Mouse (Mus musculus): ENCODE data around the gene Isca2. TPM values are rescaled to one million over a fixed set of nuclear protein-coding genes. Genes with fewer than 3 reads are reported as not detected.

Gene Isca2
- polyA plus RNA-seq, 1 experiment from 2014 or later = 105 TPM

- DNase-seq (ENCODE audit: low spot score) (no peak), ATAC-seq (no peak)
- Histone ChIP-seq H3K9me3 (ENCODE audit: low read length) (no peaks in the 10 kb centered on the region), H3K4me2 (replicated peaks; ENCODE audit: low read depth, low read length) (no peak overlapping the region), H3K4me1 (ENCODE audit: insufficient read depth, low read depth, low read length) (no peaks in the 10 kb centered on the region), H3K4me3 (ENCODE audit: low read depth, low read length) (no peak overlapping the region), H3K27ac (ENCODE audit: low read length) (no peak overlapping the region), H3K36me3 (ENCODE audit: insufficient read depth, low read length) (no peaks in the 10 kb centered on the region), H3K9ac (replicated peaks; ENCODE audit: low read depth) (no peak overlapping the region), H3K27me3 (replicated peaks; ENCODE audit: insufficient read depth, low read length) (no peaks in the 10 kb centered on the region)
- WGBS = 79% methylated on average over 10 of the region's 10 CpGs
- TF ChIP-seq EP300 (IDR thresholded peaks at IDR 0.05) = no peak
- TF ChIP-seq CTCF (IDR thresholded peaks at IDR 0.05) = no peak
These were observed 29.6 kb upstream of the Isca2 start for GRCm38 (mm10) chr12:84743496-84743895.

- no peaks in the 10 kb centered on the region for H3K9me3 ChIP-seq (ENCODE audit: low read length)
- 46% methylated on average over 4 of the region's 4 CpGs for WGBS
- no peak overlapping the region for H3K4me2 ChIP-seq (replicated peaks; ENCODE audit: low read depth, low read length)
These were observed 27.4 kb upstream of the Isca2 start for GRCm38 (mm10) chr12:84745700-84746099.

GRCm38 (mm10) chr12:84748134-84748533 is 24.9 kb upstream of the Isca2 start:
- Histone ChIP-seq H3K4me1 (ENCODE audit: insufficient read depth, low read depth, low read length) (no peaks in the 10 kb centered on the region), H3K9me3 (ENCODE audit: low read length) (no peaks in the 10 kb centered on the region), H3K4me3 (ENCODE audit: low read depth, low read length) (no peak overlapping the region), H3K9ac (replicated peaks; ENCODE audit: low read depth) (no peak overlapping the region), H3K36me3 (ENCODE audit: insufficient read depth, low read length) (no peaks in the 10 kb centered on the region), H3K27ac (ENCODE audit: low read length) (no peak overlapping the region), H3K27me3 (replicated peaks; ENCODE audit: insufficient read depth, low read length) (no peaks in the 10 kb centered on the region), H3K4me2 (replicated peaks; ENCODE audit: low read depth, low read length) (no peak overlapping the region)
- WGBS = 56% methylated on average over 3 of the region's 3 CpGs
- TF ChIP-seq EP300 (IDR thresholded peaks at IDR 0.05) (no peak), CTCF (IDR thresholded peaks at IDR 0.05) (no peak)
- DNase-seq (ENCODE audit: low spot score) (peak; percentile 54), ATAC-seq (no peak)

More at GRCm38 (mm10) chr12:84745700-84746099, 27.4 kb upstream of the Isca2 start:
- H3K36me3 ChIP-seq (ENCODE audit: insufficient read depth, low read length) = no peaks in the 10 kb centered on the region
- no peaks in the 10 kb centered on the region for H3K27me3 ChIP-seq (replicated peaks; ENCODE audit: insufficient read depth, low read length)
- DNase-seq (ENCODE audit: low spot score) = peak; percentile 63
- H3K27ac ChIP-seq (ENCODE audit: low read length) = no peak overlapping the region
- no peak overlapping the region for H3K4me3 ChIP-seq (ENCODE audit: low read depth, low read length)
- peak; percentile 57 for ATAC-seq
- no peaks in the 10 kb centered on the region for H3K4me1 ChIP-seq (ENCODE audit: insufficient read depth, low read depth, low read length)
- no peak for TF ChIP-seq EP300 (IDR thresholded peaks at IDR 0.05)
- no peak for TF ChIP-seq CTCF (IDR thresholded peaks at IDR 0.05)
- no peak overlapping the region for H3K9ac ChIP-seq (replicated peaks; ENCODE audit: low read depth)

DNA sequence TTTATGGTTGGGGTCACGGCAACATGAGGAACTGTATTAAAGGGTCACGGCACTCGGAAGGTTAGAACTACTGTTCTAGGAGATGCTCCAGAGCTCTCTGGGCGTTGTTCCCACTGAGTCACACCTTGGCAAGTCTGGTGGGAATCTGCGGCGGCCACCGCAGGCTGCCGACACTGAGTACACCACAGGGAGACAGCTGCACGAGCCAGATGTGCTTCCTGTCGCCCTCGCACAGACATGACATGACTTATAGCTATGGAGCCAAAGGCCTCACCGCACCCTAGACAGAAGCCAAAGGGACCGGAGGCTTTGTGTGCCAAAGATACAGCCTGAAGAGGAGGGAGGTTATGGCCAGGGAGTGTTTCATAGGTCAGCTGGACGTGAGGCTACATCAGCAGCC is 22.4 kb upstream of the Isca2 start:
- no peaks in the 10 kb centered on the region for H3K9me3 ChIP-seq (ENCODE audit: low read length)
- WGBS = 48% methylated on average over 14 of the region's 14 CpGs
- H3K9ac ChIP-seq (replicated peaks; ENCODE audit: low read depth) = no peak overlapping the region
- no peak overlapping the region for H3K27ac ChIP-seq (ENCODE audit: low read length)
- H3K36me3 ChIP-seq (ENCODE audit: insufficient read depth, low read length) = 0 out of 2 replicates have a peak, but pooled peaks cover 2% of the 10 kb centered on the region
- no peaks in the 10 kb centered on the region for H3K4me1 ChIP-seq (ENCODE audit: insufficient read depth, low read depth, low read length)
- no peak overlapping the region for H3K4me2 ChIP-seq (replicated peaks; ENCODE audit: low read depth, low read length)
- no peaks in the 10 kb centered on the region for H3K27me3 ChIP-seq (replicated peaks; ENCODE audit: insufficient read depth, low read length)
- no peak for DNase-seq (ENCODE audit: low spot score)
- H3K4me3 ChIP-seq (ENCODE audit: low read depth, low read length) = no peak overlapping the region
- TF ChIP-seq EP300 (IDR thresholded peaks at IDR 0.05) (no peak), CTCF (IDR thresholded peaks at IDR 0.05) (no peak)
- no peak for ATAC-seq

DNA sequence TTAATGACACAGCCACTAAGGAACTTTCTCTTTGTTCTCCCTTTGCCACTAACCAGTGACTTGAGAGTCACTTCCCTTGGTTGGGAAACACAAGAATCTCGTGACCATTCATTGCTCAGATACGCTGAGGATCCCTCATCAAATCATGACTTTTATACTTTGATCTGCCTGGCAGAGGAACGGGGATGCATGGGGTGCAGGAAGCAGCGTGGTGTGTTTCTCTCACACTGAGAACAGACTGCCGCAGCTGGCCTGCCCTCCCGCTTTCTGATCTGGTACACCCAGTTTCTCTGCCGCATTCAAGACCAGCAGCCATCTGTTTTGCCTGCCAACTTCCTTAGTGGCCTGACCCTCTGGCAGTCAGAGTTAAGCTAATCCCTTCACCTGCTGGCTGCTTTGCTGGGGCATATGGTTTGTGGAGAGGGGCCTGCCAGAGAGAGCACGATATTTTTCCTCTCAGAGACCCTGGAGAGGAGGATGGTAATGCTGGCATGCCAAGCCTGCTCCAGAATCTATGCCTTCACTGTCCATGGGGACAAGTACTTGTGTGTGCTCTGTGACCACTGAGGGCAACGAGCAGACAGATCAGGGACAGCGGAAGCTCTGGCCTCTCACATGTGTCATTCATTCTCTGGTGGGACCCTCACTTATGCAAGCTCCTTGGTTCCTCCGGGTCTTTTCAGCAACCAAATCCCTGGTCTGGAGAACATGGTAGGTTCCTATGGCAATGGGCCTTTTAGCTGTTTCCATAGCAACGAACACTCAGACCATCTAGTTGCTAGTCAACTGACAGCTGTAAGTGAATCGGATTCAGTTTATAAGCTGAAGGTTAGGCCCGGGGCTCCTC is 20.7 kb upstream of the Isca2 start:
- Histone ChIP-seq H3K4me2 (replicated peaks; ENCODE audit: low read depth, low read length) (no peak overlapping the region), H3K36me3 (ENCODE audit: insufficient read depth, low read length) (peaks cover 14% of the 10 kb centered on the region; the same call in 1 of the 2 replicates), H3K9me3 (ENCODE audit: low read length) (no peaks in the 10 kb centered on the region), H3K27me3 (replicated peaks; ENCODE audit: insufficient read depth, low read length) (no peaks in the 10 kb centered on the region), H3K4me3 (ENCODE audit: low read depth, low read length) (no peak overlapping the region), H3K4me1 (ENCODE audit: insufficient read depth, low read depth, low read length) (no peaks in the 10 kb centered on the region), H3K27ac (ENCODE audit: low read length) (no peak overlapping the region), H3K9ac (replicated peaks; ENCODE audit: low read depth) (no peak overlapping the region)
- ATAC-seq = no peak
- no peak for TF ChIP-seq CTCF (IDR thresholded peaks at IDR 0.05)
- TF ChIP-seq EP300 (IDR thresholded peaks at IDR 0.05) = no peak
- 39% methylated on average over 14 of the region's 14 CpGs for WGBS
- peak; percentile 44 for DNase-seq (ENCODE audit: low spot score)

DNA sequence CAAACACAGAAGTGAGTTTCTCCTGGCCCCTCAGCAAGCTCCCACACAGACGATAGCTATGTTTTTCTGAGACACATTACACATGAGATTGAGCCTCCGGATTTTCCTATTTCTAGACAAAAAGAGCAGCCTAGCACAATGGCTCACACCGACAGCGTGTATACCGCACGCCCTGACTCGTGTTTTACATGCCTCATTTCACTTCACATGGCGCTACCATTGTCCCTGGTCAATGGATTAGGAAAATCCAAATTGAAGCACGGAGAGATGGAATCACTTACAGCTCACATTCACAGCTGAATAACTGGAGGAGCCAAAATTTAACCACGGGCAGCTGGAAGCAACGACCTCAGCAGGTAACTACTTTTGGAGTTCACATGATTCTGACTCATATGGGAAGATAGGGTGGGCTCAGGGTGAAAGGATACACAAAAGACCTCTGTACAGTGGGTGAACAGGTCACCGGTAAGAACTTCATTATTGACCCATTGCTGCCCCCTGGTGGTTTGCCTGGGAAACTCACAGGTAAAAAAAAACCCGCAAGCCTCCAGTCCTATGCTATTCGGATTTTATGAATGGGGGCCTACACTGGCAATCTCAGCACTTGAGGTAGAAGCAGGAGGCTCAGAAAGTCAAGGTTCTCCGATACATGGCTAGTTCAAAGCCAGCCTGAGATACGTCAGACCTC is 17.9 kb upstream of the Isca2 start:
- 66% methylated on average over 16 of the region's 16 CpGs for WGBS
- H3K9me3 ChIP-seq (ENCODE audit: low read length) = no peaks in the 10 kb centered on the region
- H3K4me3 ChIP-seq (ENCODE audit: low read depth, low read length) = no peak overlapping the region
- H3K27me3 ChIP-seq (replicated peaks; ENCODE audit: insufficient read depth, low read length) = no peaks in the 10 kb centered on the region
- peak; percentile 59 for DNase-seq (ENCODE audit: low spot score)
- no peak overlapping the region for H3K9ac ChIP-seq (replicated peaks; ENCODE audit: low read depth)
- no peak for ATAC-seq
- TF ChIP-seq CTCF (IDR thresholded peaks at IDR 0.05) (peak; percentile 72), EP300 (IDR thresholded peaks at IDR 0.05) (no peak)
- H3K36me3 ChIP-seq (ENCODE audit: insufficient read depth, low read length) = peaks cover 29% of the 10 kb centered on the region; the same call in 1 of the 2 replicates
- no peaks in the 10 kb centered on the region for H3K4me1 ChIP-seq (ENCODE audit: insufficient read depth, low read depth, low read length)
- no peak overlapping the region for H3K27ac ChIP-seq (ENCODE audit: low read length)
- H3K4me2 ChIP-seq (replicated peaks; ENCODE audit: low read depth, low read length) = no peak overlapping the region
